Mouse (Mus musculus): ENCODE results near the gene Aoc2.

DNA sequence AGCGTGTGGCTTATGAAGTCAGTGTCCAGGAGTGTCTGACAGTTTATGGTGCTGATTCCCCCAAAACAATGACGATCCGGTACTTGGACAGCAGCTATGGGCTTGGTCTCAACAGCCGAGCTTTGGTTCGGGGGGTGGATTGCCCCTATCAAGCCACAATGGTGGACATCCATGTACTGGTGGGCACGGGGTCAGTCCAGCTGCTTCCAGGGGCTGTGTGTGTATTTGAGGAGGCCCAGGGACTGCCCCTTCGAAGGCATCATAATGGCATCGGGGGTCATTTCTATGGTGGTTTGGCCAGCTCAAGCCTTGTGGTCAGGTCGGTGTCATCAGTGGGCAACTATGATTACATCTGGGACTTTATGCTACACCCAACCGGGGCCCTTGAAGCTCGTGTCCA lies 1.3 kb downstream of the Aoc2 start:
- TF ChIP-seq CTCF (IDR thresholded peaks at IDR 0.05) (no peak), EP300 (IDR thresholded peaks at IDR 0.05; ENCODE audit: insufficient read depth, low read depth, low read length) (no peak)

Data from heart, adult 2 months (tissue).